Mouse (Mus musculus) CH12.LX (cell line): ENCODE measurements at regions not wholly inside any gene's neighbourhood (a gene's known extent, or its start where the extent isn't known, plus 50 kb on each side); places are given as distances from the start of the nearest gene placed in this dataset.

Experiments
- DNase-seq: peaks from one replicate; pipeline ENCODE4 v3.0.0-alpha.2; 2013; ENCODE audit errors: extremely low read depth
- H3K27ac ChIP-seq: 2 replicates; pipeline ENCODE4 v1.5.1; 2012; ENCODE audit warnings: low read depth, mild to moderate bottlenecking, control low read depth, moderate library complexity; ENCODE audit not compliant: insufficient read depth
- H3K27me3 ChIP-seq: replicated peaks from 2 replicates; pipeline ENCODE3; 2012; ENCODE audit warnings: inconsistent platforms
- H3K36me3 ChIP-seq, 2 experiments: replicated peaks in 1 of 2; 2 replicates each; pipeline versions ENCODE3 to v1.6.1; 2012; ENCODE audit warnings: inconsistent platforms in 1 of 2, low read length in 1 of 2, mild to moderate bottlenecking in 1 of 2, mixed read lengths in 1 of 2, moderate library complexity in 1 of 2; ENCODE audit not compliant: control insufficient read depth in 1 of 2, insufficient read depth in 1 of 2
- H3K4me1 ChIP-seq, 2 experiments: 2 replicates each; pipeline ENCODE4 v1.6.1; 2012; ENCODE audit warnings: inconsistent platforms in 1 of 2, moderate library complexity in 1 of 2; ENCODE audit not compliant: insufficient read depth in 2 of 2, control insufficient read depth in 1 of 2
- H3K4me2 ChIP-seq: 2 replicates; pipeline ENCODE4 v1.6.1; 2012; ENCODE audit warnings: low read depth, mild to moderate bottlenecking, control low read depth; ENCODE audit not compliant: poor library complexity, insufficient read depth, severe bottlenecking
- H3K4me3 ChIP-seq, 3 experiments: fragments of 150-350 bp in 1 of 3; sonication (generic) in 1 of 3; replicated peaks in 1 of 3; 2 replicates each; pipeline versions ENCODE3 to v1.5.1; 2011 to 2012; ENCODE audit warnings: low read depth in 2 of 3, low read length in 2 of 3, mild to moderate bottlenecking in 2 of 3, moderate library complexity in 2 of 3, control low read depth in 1 of 3, improper control_type of control experiment in 1 of 3, inconsistent platforms in 1 of 3, mixed read lengths in 1 of 3; ENCODE audit not compliant: poor library complexity in 1 of 3
- H3K79me2 ChIP-seq: replicated peaks from 2 replicates; pipeline ENCODE4 v1.6.1; 2012; ENCODE audit warnings: mild to moderate bottlenecking, moderate library complexity; ENCODE audit not compliant: control insufficient read depth, poor library complexity, insufficient read depth, severe bottlenecking; ENCODE audit errors: extremely low read depth
- H3K9ac ChIP-seq: 2 replicates; pipeline ENCODE4 v1.6.1; 2012; ENCODE audit warnings: low read depth, mild to moderate bottlenecking, control low read depth, moderate library complexity; ENCODE audit not compliant: insufficient read depth
- H3K9me3 ChIP-seq: replicated peaks from 2 replicates; pipeline ENCODE3; 2012; ENCODE audit warnings: low read length, inconsistent platforms, mixed read lengths
- CHD2 ChIP-seq: IDR thresholded peaks from 2 replicates; pipeline ENCODE4 v1.6.1; 2011; ENCODE audit warnings: low read length, improper control_type of control experiment
- CTCF ChIP-seq, 2 experiments: IDR thresholded peaks in 1 of 2; conservative IDR thresholded peaks in 1 of 2; 2 replicates each; pipeline ENCODE4 v1.5.1; 2011 to 2012; ENCODE audit warnings: low read depth in 2 of 2, low read length in 2 of 2, improper control_type of control experiment in 1 of 2, inconsistent platforms in 1 of 2, mild to moderate bottlenecking in 1 of 2, moderate library complexity in 1 of 2
- E2F4 ChIP-seq: IDR thresholded peaks from 2 replicates; pipeline ENCODE4 v1.6.1; 2011; ENCODE audit warnings: low read depth, low read length, improper control_type of control experiment; ENCODE audit not compliant: insufficient replicate concordance
- ELF1 ChIP-seq: IDR thresholded peaks from 2 replicates; pipeline ENCODE4 v1.6.1; 2014; ENCODE audit warnings: low read depth, mild to moderate bottlenecking, inconsistent platforms, low read length, improper control_type of control experiment
- EP300 ChIP-seq: IDR thresholded peaks from 2 replicates; pipeline ENCODE4 v1.6.1; 2011; ENCODE audit warnings: low read length, improper control_type of control experiment
- ETS1 ChIP-seq: conservative IDR thresholded peaks from 2 replicates; pipeline ENCODE4 v1.6.1; 2012; ENCODE audit warnings: low read depth, mild to moderate bottlenecking, inconsistent platforms, low read length, improper control_type of control experiment, moderate library complexity
- GABPA ChIP-seq: IDR thresholded peaks from 2 replicates; pipeline ENCODE4 v1.6.1; 2012; ENCODE audit warnings: low read depth, low read length, improper control_type of control experiment, inconsistent platforms; ENCODE audit not compliant: insufficient replicate concordance
- HCFC1 ChIP-seq: IDR thresholded peaks from 2 replicates; pipeline ENCODE4 v1.6.1; 2012; ENCODE audit warnings: low read depth, mild to moderate bottlenecking, inconsistent platforms, low read length, improper control_type of control experiment
- IRF4 ChIP-seq: IDR thresholded peaks from 2 replicates; pipeline ENCODE4 v1.6.1; 2014; ENCODE audit warnings: low read depth, mild to moderate bottlenecking, inconsistent platforms, low read length, improper control_type of control experiment
- JUN ChIP-seq: IDR thresholded peaks from 2 replicates; pipeline ENCODE4 v1.6.1; 2011; ENCODE audit warnings: low read depth, mild to moderate bottlenecking, low read length, improper control_type of control experiment, moderate library complexity; ENCODE audit not compliant: insufficient read depth
- MAX ChIP-seq: IDR thresholded peaks from 2 replicates; pipeline ENCODE4 v1.6.1; 2011; ENCODE audit warnings: low read length, improper control_type of control experiment
- MAZ ChIP-seq: IDR thresholded peaks from 2 replicates; pipeline ENCODE4 v1.6.1; 2012; ENCODE audit warnings: low read depth, mild to moderate bottlenecking, inconsistent platforms, low read length, improper control_type of control experiment, moderate library complexity
- MEF2A ChIP-seq: IDR thresholded peaks from 2 replicates; pipeline ENCODE4 v1.6.1; 2014; ENCODE audit warnings: low read depth, mild to moderate bottlenecking, inconsistent platforms, low read length, improper control_type of control experiment, borderline replicate concordance
- MXI1 ChIP-seq: IDR thresholded peaks from 2 replicates; pipeline ENCODE4 v1.6.1; 2011; ENCODE audit warnings: mild to moderate bottlenecking, low read depth, low read length, improper control_type of control experiment
- PAX5 ChIP-seq: IDR thresholded peaks from 2 replicates; pipeline ENCODE4 v1.6.1; 2012; ENCODE audit warnings: low read length, inconsistent platforms, mixed read lengths
- POLR2AphosphoS2 ChIP-seq: IDR thresholded peaks from 2 replicates; pipeline ENCODE4 v1.6.1; 2011; ENCODE audit warnings: low read depth, low read length, improper control_type of control experiment
- RAD21 ChIP-seq: IDR thresholded peaks from 2 replicates; pipeline ENCODE4 v1.6.1; 2011; ENCODE audit warnings: low read depth, mild to moderate bottlenecking, low read length, improper control_type of control experiment, moderate library complexity
- RCOR1 ChIP-seq: conservative IDR thresholded peaks from 2 replicates; pipeline ENCODE4 v1.6.1; 2012; ENCODE audit warnings: low read depth, mild to moderate bottlenecking, inconsistent platforms, low read length, improper control_type of control experiment
- SIN3A ChIP-seq: IDR thresholded peaks from 2 replicates; pipeline ENCODE4 v1.6.1; 2012; ENCODE audit warnings: low read length, improper control_type of control experiment, inconsistent platforms
- SMC3 ChIP-seq: IDR thresholded peaks from 2 replicates; pipeline ENCODE4 v1.6.1; 2011; ENCODE audit warnings: low read depth, low read length, improper control_type of control experiment
- TBP ChIP-seq: conservative IDR thresholded peaks from 2 replicates; pipeline ENCODE4 v1.6.1; 2011; ENCODE audit warnings: low read depth, low read length, improper control_type of control experiment
- TCF12 ChIP-seq: IDR thresholded peaks from 2 replicates; pipeline ENCODE4 v1.6.1; 2014; ENCODE audit warnings: low read depth, mild to moderate bottlenecking, inconsistent platforms, low read length, improper control_type of control experiment
- UBTF ChIP-seq: IDR thresholded peaks from 2 replicates; pipeline ENCODE4 v1.6.1; 2012; ENCODE audit warnings: low read depth, mild to moderate bottlenecking, inconsistent platforms, low read length, improper control_type of control experiment, moderate library complexity
- USF1 ChIP-seq: IDR thresholded peaks from 2 replicates; pipeline ENCODE4 v1.6.1; 2014; ENCODE audit warnings: low read depth, mild to moderate bottlenecking, inconsistent platforms, low read length, improper control_type of control experiment
- USF2 ChIP-seq: conservative IDR thresholded peaks from 2 replicates; pipeline ENCODE4 v1.6.1; 2011; ENCODE audit warnings: low read depth, low read length, improper control_type of control experiment
- ZC3H11A ChIP-seq: IDR thresholded peaks from 2 replicates; pipeline ENCODE4 v1.6.1; 2012; ENCODE audit warnings: low read depth, mild to moderate bottlenecking, inconsistent platforms, low read length, improper control_type of control experiment
- ZNF384 ChIP-seq: IDR thresholded peaks from 2 replicates; pipeline ENCODE4 v1.6.1; 2012; ENCODE audit warnings: low read depth, low read length, improper control_type of control experiment, inconsistent platforms
- dilution Hi-C: fragments of 300-500 bp; cut with MboI; formaldehyde crosslinking; loops from 2 replicates; pipeline ENCODE4 v1.14.3; 2020; ENCODE audit warnings: low sequenced_read_pairs; ENCODE audit not compliant: extremely low pct_unique_long_range_greater_than_20kb, extremely low pct_ligation_motif_present
- in situ Hi-C: fragments of 300-500 bp; cut with MboI; formaldehyde crosslinking; loops from 3 replicates; pipeline ENCODE4 v1.14.3; 2019; ENCODE audit warnings: low sequenced_read_pairs, low pct_ligation_motif_present, low pct_unique_long_range_greater_than_20kb, mixed read lengths

DNA sequence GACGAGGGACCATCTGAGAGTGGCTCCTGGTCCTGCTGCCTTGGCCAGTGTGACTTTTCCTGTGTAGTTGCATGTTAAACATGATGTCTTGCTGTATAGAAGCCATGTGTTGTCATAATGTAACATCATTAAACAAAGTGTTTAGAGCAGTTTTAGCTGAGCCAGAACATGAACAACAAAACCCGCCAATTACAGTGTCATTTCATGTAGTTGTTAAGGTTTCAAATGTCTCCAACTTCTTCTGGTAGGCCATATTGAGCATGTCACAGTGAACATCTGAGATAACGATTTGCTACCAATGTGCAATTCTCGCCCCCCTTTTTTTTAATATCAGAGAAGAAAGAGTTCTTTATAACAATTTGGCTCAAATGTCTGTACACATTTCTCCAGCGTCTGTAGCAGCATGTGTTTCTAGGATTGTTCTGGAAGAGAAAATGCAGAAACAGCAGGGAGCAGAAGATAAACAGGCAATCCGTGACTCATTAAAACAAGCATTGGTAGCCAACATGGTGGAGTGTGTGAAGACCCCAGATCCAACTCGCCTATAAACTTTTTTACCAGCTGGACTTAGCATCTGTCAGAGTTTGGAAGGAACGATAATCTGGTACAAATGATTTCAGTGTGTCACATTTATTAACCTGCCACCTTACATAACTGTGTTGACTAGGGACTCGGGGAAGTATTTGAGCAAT lies 115.2 kb downstream of the Olig3 start:
- H3K4me2 ChIP-seq: no peak overlapping the region
- in situ Hi-C loops (no loop called here), dilution Hi-C loops (no loop called here)
- H3K9me3 ChIP-seq: no peaks in the 10 kb centered on the region
- H3K4me1 ChIP-seq: no peaks in the 10 kb centered on the region
- DNase-seq: no peak
- H3K79me2 ChIP-seq: no peaks in the 10 kb centered on the region
- H3K27me3 ChIP-seq: no peaks in the 10 kb centered on the region
- no peak overlapping the region for H3K4me3 ChIP-seq
- no peaks in the 10 kb centered on the region for H3K36me3 ChIP-seq
- TF ChIP-seq CHD2 (no peak), MAX (no peak), RAD21 (no peak), E2F4 (no peak), SMC3 (no peak), UBTF (no peak), EP300 (no peak), USF2 (no peak), ZC3H11A (no peak), POLR2AphosphoS2 (no peak), GABPA (no peak), MXI1 (no peak), USF1 (no peak), ELF1 (no peak), ETS1 (no peak), TCF12 (no peak), MEF2A (no peak), TBP (no peak), JUN (no peak), ZNF384 (no peak)
- no peak overlapping the region for H3K9ac ChIP-seq
- no peak overlapping the region for H3K27ac ChIP-seq

DNA sequence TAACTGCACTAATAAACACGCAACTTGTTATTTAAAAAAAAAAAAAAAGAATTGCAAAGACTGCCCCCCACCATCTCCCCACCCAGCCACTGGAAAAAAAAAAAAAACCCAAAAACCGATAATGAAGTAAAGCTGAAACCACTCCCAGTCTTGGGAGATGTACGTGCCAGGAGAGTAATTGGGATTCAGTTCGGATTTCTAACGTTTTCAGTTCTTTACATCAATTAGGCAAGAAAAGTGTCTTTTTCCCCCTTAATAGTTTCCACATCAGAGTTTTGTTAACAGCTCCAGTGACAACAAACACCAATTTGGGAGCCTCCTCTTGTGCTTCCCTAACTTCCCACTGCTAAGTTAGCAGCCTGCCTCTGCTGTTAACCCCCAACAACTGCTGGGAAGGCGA lies 115.7 kb downstream of the Olig3 start:
- DNase-seq: no peak
- in situ Hi-C loops (no loop called here), dilution Hi-C loops (no loop called here)

More for the DNA sequence above, 115.7 kb downstream of the Olig3 start:
- no peaks in the 10 kb centered on the region for H3K27me3 ChIP-seq
- TF ChIP-seq MAZ (no peak), PAX5 (no peak), HCFC1 (no peak), ZNF384 (no peak), TCF12 (no peak), SIN3A (no peak), IRF4 (no peak), RCOR1 (no peak), CTCF (conservative IDR thresholded peaks at IDR 0.05 in 1 of 2, IDR thresholded peaks at IDR 0.05 in 1 of 2; ENCODE audit: low read depth in 2 of 2, low read length in 2 of 2) (no peak), SMC3 (no peak)
- no peaks in the 10 kb centered on the region for H3K79me2 ChIP-seq
- no peak overlapping the region for H3K27ac ChIP-seq
- no peaks in the 10 kb centered on the region for H3K36me3 ChIP-seq
- no peak overlapping the region for H3K4me3 ChIP-seq
- no peak overlapping the region for H3K9ac ChIP-seq
- H3K4me1 ChIP-seq: no peaks in the 10 kb centered on the region
- no peak overlapping the region for H3K4me2 ChIP-seq
- H3K9me3 ChIP-seq: no peaks in the 10 kb centered on the region
